Mouse (Mus musculus): ENCODE measurements around the gene Bri3. TPM values are rescaled to one million over a fixed set of nuclear protein-coding genes. Genes with fewer than 3 reads are reported as not detected.
"Not testable (repeated sequence)": the region's sequence is repeated elsewhere in the genome, so short reads cannot be mapped to it uniquely, and the experiment has no call there.

The Bri3 gene
- polyA plus RNA-seq, 1 experiment from 2014 or later = 125 TPM

- H3K36me3 ChIP-seq (ENCODE audit: control insufficient read depth, insufficient read depth, low read length) = no peaks in the 10 kb centered on the region
- peaks cover 16% of the 10 kb centered on the region for H3K4me1 ChIP-seq (ENCODE audit: control insufficient read depth, insufficient read depth, low read length)
- no peak within 1 kb of the TSS for H3K27ac ChIP-seq (replicated peaks; ENCODE audit: low read depth, low read length)
- DNase-seq (peak; percentile 76), ATAC-seq (ENCODE audit: low FRiP score, low TSS enrichment) (peak; percentile 86)
- WGBS = under 1% methylated on average over 60 of the region's 60 CpGs
- H3K9me3 ChIP-seq (ENCODE audit: control insufficient read depth, low read length) = no peaks in the 10 kb centered on the region
- H3K4me3 ChIP-seq (replicated peaks; ENCODE audit: low read depth, low read length) = peak within 1 kb of the TSS; percentile 53
- H3K9ac ChIP-seq (replicated peaks; ENCODE audit: low read length) = peak within 1 kb of the TSS; percentile 31
- peaks cover 35% of the 10 kb centered on the region for H3K27me3 ChIP-seq (ENCODE audit: control insufficient read depth, insufficient read depth, low read length)
- peak within 1 kb of the TSS; percentile 96 for H3K4me2 ChIP-seq (ENCODE audit: low read length)
Measured at GRCm38 (mm10) chr5:144357881-144358591, 113.8 kb downstream of the Bri3 start, which contains the start of gene Baiap2l1. Gene Baiap2l1 (minus strand): TSS chr5:144358112.

DNA sequence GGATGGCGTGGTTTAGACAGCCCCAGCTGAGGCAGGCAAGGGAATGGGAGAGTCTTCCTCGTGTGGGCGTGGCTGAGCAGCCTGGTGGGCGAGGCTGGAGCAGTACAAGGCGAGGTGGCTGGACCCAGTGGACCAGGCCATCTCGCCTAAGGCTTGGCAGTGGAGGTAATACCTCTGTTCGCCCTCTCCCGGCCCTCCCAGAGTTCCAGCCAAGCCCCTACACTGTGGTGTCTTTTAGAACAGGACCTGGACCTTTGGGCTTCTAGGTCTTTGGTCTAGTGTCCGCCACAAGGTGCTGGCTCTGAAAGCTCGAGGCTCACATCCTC is 114.3 kb downstream of the Bri3 start:
- Histone ChIP-seq H3K9ac (replicated peaks; ENCODE audit: low read length) (peak overlapping the region; percentile 31; the same call in 1 of the 2 replicates), H3K9me3 (ENCODE audit: control insufficient read depth, low read length) (no peaks in the 10 kb centered on the region)

DNA sequence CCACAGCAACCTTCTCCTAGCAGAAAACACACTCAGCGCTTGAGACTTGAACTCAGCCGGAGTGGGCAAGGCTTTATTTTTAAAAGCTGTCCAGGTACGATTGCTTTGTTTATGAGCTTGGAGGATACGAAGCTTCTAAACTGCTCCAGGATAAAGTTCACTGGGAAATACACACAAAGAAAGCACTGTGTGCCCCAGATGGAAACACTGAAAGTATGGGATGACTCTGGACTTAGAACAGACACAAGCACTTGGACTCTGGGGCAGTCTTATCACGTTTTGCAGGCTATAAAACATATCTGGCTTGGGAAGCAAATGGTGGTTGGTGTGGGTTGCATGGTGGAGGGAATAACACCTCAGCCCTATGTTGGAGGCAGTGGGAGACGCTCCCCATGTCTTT is 115.6 kb downstream of the Bri3 start:
- ATAC-seq (ENCODE audit: low FRiP score, low TSS enrichment) = no peak
- H3K4me1 ChIP-seq (ENCODE audit: control insufficient read depth, insufficient read depth, low read length) = peaks cover 16% of the 10 kb centered on the region
- DNase-seq = no peak
- no peaks in the 10 kb centered on the region for H3K9me3 ChIP-seq (ENCODE audit: control insufficient read depth, low read length)
- H3K36me3 ChIP-seq (ENCODE audit: control insufficient read depth, insufficient read depth, low read length) = no peaks in the 10 kb centered on the region
- no peak overlapping the region for H3K9ac ChIP-seq (replicated peaks; ENCODE audit: low read length)
- H3K4me2 ChIP-seq (ENCODE audit: low read length) = no peak overlapping the region
- peaks cover 35% of the 10 kb centered on the region for H3K27me3 ChIP-seq (ENCODE audit: control insufficient read depth, insufficient read depth, low read length)
- WGBS = 83% methylated on average over 6 of the region's 6 CpGs
- no peak overlapping the region for H3K4me3 ChIP-seq (replicated peaks; ENCODE audit: low read depth, low read length)
- H3K27ac ChIP-seq (replicated peaks; ENCODE audit: low read depth, low read length) = no peak overlapping the region

More for the DNA sequence above, 114.3 kb downstream of the Bri3 start:
- peak overlapping the region; percentile 53 for H3K4me3 ChIP-seq (replicated peaks; ENCODE audit: low read depth, low read length)
- peaks cover 35% of the 10 kb centered on the region for H3K27me3 ChIP-seq (ENCODE audit: control insufficient read depth, insufficient read depth, low read length)
- ATAC-seq (ENCODE audit: low FRiP score, low TSS enrichment) (no peak), DNase-seq (no peak)
- H3K4me1 ChIP-seq (ENCODE audit: control insufficient read depth, insufficient read depth, low read length) = peaks cover 16% of the 10 kb centered on the region
- WGBS = 6% methylated on average over 10 of the region's 10 CpGs
- H3K4me2 ChIP-seq (ENCODE audit: low read length) = peak overlapping the region; percentile 96
- no peak overlapping the region for H3K27ac ChIP-seq (replicated peaks; ENCODE audit: low read depth, low read length)
- no peaks in the 10 kb centered on the region for H3K36me3 ChIP-seq (ENCODE audit: control insufficient read depth, insufficient read depth, low read length)

DNA sequence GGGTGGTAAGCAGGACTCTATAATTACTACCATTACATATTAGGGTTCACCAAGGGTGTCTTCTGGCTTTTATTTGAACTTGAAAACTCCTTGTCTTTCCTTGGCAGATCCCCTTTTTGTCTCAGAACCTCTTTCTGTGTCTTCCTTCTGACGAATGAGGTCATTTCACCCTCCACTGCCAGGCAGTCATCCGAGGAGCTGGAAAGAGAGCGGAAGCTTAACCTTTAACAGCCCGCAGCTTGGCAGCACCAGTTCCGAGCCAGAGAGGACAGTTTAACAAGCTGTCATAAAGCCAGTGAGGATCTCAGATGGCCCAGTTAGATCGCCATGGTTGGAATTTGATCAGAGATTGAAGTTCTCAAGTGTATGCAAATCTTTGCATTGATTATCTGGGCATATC is 116.1 kb downstream of the Bri3 start:
- Histone ChIP-seq H3K9me3 (ENCODE audit: control insufficient read depth, low read length) (no peaks in the 10 kb centered on the region), H3K36me3 (ENCODE audit: control insufficient read depth, insufficient read depth, low read length) (no peaks in the 10 kb centered on the region), H3K4me1 (ENCODE audit: control insufficient read depth, insufficient read depth, low read length) (peaks cover 16% of the 10 kb centered on the region), H3K27ac (replicated peaks; ENCODE audit: low read depth, low read length) (no peak overlapping the region), H3K9ac (replicated peaks; ENCODE audit: low read length) (no peak overlapping the region), H3K4me3 (replicated peaks; ENCODE audit: low read depth, low read length) (no peak overlapping the region), H3K27me3 (ENCODE audit: control insufficient read depth, insufficient read depth, low read length) (peaks cover 35% of the 10 kb centered on the region), H3K4me2 (ENCODE audit: low read length) (no peak overlapping the region)
- ATAC-seq (ENCODE audit: low FRiP score, low TSS enrichment) (no peak), DNase-seq (no peak)
- WGBS = 29% methylated on average over 6 of the region's 6 CpGs

GRCm38 (mm10) chr5:144364680-144365357 is 120.6 kb downstream of the Bri3 start:
- ATAC-seq (ENCODE audit: low FRiP score, low TSS enrichment) = no peak
- no peak overlapping the region for H3K9ac ChIP-seq (replicated peaks; ENCODE audit: low read length)
- 94% methylated on average over 11 of the region's 11 CpGs for whole genome bisulfite sequencing

GRCm38 (mm10) chr5:144366551-144366950 is 122.3 kb downstream of the Bri3 start:
- H3K27me3 ChIP-seq (ENCODE audit: control insufficient read depth, insufficient read depth, low read length); DNase-seq; H3K4me3 ChIP-seq (replicated peaks; ENCODE audit: low read depth, low read length); H3K36me3 ChIP-seq (ENCODE audit: control insufficient read depth, insufficient read depth, low read length); H3K9me3 ChIP-seq (ENCODE audit: control insufficient read depth, low read length); H3K27ac ChIP-seq (replicated peaks; ENCODE audit: low read depth, low read length); ATAC-seq (ENCODE audit: low FRiP score, low TSS enrichment); H3K9ac ChIP-seq (replicated peaks; ENCODE audit: low read length); H3K4me1 ChIP-seq (ENCODE audit: control insufficient read depth, insufficient read depth, low read length); H3K4me2 ChIP-seq (ENCODE audit: low read length): not testable (repeated sequence)
- 79% methylated on average over 6 of the region's 6 CpGs for WGBS

More at GRCm38 (mm10) chr5:144364680-144365357, 120.6 kb downstream of the Bri3 start:
- Histone ChIP-seq H3K4me2 (ENCODE audit: low read length) (no peak overlapping the region), H3K36me3 (ENCODE audit: control insufficient read depth, insufficient read depth, low read length) (no peaks in the 10 kb centered on the region), H3K27ac (replicated peaks; ENCODE audit: low read depth, low read length) (no peak overlapping the region), H3K9me3 (ENCODE audit: control insufficient read depth, low read length) (no peaks in the 10 kb centered on the region), H3K4me1 (ENCODE audit: control insufficient read depth, insufficient read depth, low read length) (no peaks in the 10 kb centered on the region), H3K27me3 (ENCODE audit: control insufficient read depth, insufficient read depth, low read length) (peaks cover under 1% of the 10 kb centered on the region; the same call in 1 of the 2 replicates), H3K4me3 (replicated peaks; ENCODE audit: low read depth, low read length) (no peak overlapping the region)
- DNase-seq = no peak

DNA sequence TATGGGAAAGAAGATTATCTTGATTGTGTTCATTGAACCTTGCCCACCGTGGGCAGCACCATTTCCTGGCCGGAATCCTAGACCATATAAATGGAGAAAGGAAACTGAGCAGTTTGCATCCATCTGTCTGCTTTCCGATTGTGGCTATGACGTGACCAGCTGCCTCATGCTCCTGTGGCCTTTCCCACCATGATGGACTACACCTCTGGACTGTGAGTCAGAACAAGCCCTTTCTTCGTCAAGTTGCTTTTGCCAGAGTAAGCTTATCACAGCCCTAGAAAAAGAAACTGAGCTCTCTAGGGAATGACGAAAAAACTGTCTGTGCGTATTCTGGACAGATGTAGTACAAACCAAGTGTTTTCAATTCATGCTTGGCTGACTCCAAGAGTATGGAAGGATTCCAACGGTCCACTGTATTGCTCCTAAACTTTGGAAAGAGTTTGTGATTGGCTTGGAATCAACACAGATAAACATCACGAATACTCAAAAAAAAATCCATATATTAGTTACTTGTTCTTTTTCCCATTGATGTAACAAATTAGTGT is 124.5 kb downstream of the Bri3 start:
- Histone ChIP-seq H3K4me1 (ENCODE audit: control insufficient read depth, insufficient read depth, low read length) (no peaks in the 10 kb centered on the region), H3K4me2 (ENCODE audit: low read length) (no peak overlapping the region), H3K4me3 (replicated peaks; ENCODE audit: low read depth, low read length) (no peak overlapping the region), H3K36me3 (ENCODE audit: control insufficient read depth, insufficient read depth, low read length) (no peaks in the 10 kb centered on the region), H3K9ac (replicated peaks; ENCODE audit: low read length) (no peak overlapping the region), H3K9me3 (ENCODE audit: control insufficient read depth, low read length) (no peaks in the 10 kb centered on the region), H3K27ac (replicated peaks; ENCODE audit: low read depth, low read length) (no peak overlapping the region), H3K27me3 (ENCODE audit: control insufficient read depth, insufficient read depth, low read length) (no peaks in the 10 kb centered on the region)
- DNase-seq (no peak), ATAC-seq (ENCODE audit: low FRiP score, low TSS enrichment) (no peak)
- WGBS = 90% methylated on average over 9 of the region's 9 CpGs

- H3K4me2 ChIP-seq (ENCODE audit: low read length) = no peak overlapping the region
- WGBS = 5% methylated on average over 6 of the region's 6 CpGs
- DNase-seq (no peak), ATAC-seq (ENCODE audit: low FRiP score, low TSS enrichment) (no peak)
- no peak overlapping the region for H3K4me3 ChIP-seq (replicated peaks; ENCODE audit: low read depth, low read length)
- H3K27ac ChIP-seq (replicated peaks; ENCODE audit: low read depth, low read length) = no peak overlapping the region
- H3K27me3 ChIP-seq (ENCODE audit: control insufficient read depth, insufficient read depth, low read length) = no peaks in the 10 kb centered on the region
- no peaks in the 10 kb centered on the region for H3K36me3 ChIP-seq (ENCODE audit: control insufficient read depth, insufficient read depth, low read length)
- H3K9ac ChIP-seq (replicated peaks; ENCODE audit: low read length) = no peak overlapping the region
- no peaks in the 10 kb centered on the region for H3K9me3 ChIP-seq (ENCODE audit: control insufficient read depth, low read length)
- H3K4me1 ChIP-seq (ENCODE audit: control insufficient read depth, insufficient read depth, low read length) = no peaks in the 10 kb centered on the region
Measured at GRCm38 (mm10) chr5:144370986-144371385, 126.7 kb downstream of the Bri3 start.
